Mouse (Mus musculus) heart, adult 8-10 months (tissue): ENCODE measurements around the gene Gm48552. TPM values are rescaled to one million over a fixed set of nuclear protein-coding genes. Genes with fewer than 3 reads are reported as not detected.

ENCODE experiments used
- DNase-seq: peaks from one replicate; pipeline ENCODE4 v3.0.0; 2022; ENCODE audit warnings: low spot score
- total RNA-seq, 4 experiments: library from RNA; stranded (reverse); gene quantifications; 2 replicates each; pipeline ENCODE4 v1.2.4; 2022

The Gm48552 gene
- total RNA-seq, 4 experiments from 2014 or later = 0.50 to 0.72 TPM; not detected in 2

DNA sequence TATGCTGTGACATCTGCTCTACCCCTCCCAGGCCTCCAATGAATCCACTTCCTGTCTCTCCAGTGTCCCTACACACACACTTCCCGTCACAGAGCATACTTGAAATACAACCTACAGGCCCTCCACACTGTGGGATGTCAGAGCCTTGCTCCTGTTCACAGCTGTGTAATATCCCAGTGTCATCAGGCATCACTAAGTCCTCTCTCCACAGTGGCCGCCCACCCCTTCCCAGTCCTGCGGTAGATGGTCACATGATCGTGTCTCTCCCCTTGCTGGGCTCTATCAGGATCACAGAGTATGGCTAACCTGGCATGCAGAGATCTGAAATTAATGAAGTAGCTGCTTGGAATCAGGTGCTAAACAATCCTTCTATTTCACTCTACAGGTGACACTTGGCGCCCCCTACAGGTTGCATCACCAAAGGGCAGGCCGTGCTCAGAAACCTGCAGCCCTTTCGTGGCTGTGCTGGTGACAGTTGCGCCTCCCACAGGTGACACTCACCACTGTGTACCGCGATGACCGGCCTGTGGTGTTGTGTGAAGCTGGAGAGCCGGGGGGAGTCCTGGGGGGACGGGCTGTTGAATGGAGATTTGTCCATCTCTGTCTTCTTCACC is 16.9 kb downstream of the Gm48552 start:
- DNase-seq = no peak

DNA sequence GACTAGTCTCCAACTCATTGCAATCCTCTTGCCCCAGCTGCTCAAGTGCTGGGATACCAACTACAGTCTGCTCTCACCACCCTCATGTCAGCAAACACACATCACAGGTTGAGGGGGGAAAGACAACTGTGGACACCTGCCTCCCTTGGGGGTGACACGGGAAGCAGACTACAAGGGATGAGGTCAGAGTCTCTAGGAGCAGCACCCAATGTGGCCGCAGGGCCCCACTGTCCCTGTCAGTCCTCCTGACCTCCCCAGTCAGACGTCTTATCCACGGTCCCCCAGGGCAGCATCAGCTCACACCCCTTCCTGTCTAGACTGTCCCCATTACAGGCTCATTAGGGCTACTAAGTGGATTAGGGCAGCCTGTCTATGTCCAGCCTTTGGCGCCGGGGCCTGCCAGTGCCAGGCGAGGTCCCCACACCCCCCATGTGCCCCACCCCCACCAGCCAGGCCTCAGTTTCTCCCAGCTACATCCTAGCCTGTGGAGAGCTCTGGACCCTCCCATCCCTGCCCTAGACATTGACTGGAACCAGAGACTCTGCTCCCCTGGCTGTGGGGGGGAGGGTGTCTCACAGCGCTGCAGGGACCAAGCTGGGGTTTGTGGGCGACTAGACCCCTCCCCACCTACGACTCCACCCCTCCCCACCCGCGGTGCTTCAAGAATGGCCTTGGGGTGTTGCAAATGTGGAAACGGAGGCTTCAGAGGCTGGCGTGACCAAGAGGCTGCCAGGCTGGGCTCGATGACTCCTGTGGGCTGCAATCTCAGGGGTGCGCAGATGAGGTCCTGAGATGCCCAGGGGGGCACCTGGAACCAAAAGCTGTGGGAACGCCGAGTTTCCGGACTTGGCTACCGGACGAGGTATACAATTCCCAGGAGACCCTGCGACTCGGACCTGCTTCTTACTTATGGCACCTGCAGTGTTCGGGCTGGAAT is 18.0 kb downstream of the Gm48552 start:
- DNase-seq = no peak

DNA sequence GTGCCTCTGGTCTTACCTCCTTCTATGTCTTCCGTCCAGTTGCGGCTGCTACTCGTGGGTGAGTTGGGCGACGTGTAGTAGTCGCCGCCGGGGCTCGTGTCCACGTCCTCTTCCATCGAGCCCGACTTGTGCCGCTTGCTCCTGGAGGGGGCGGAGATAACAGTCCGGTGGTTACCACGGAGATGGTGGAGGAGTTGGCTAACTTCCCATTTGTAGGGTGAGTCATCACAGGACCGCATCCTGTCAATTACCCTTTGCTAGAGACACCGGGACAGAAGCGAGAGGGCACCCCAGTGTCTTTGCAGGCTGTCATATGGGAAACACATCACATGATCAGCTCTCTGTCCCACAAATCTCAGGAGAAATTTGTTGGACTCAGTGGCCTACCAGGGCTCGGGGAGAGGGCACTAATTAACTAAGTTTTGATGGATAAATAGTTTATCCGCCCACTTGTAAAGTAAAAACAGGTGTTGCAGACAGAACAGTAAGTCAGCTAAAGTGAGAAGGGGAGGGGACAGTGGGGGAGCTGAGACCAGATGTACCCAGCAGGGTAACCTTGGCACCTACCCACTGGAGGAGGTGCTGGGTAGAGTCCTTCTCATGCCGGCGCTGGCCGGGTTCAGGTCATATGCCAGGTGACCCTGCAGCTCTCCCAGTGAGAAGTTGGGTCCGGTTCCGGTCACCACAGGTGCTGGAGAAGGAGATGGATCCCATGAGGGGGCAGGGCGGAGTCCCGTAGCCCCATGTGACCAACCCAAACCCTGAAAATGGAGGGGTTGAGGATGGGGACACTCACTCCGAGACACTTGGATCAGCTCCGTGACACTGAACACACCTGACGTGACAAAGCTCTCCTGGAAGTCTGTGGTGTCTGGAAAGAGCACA is 19.0 kb downstream of the Gm48552 start:
- peak; percentile 94 for DNase-seq

DNA sequence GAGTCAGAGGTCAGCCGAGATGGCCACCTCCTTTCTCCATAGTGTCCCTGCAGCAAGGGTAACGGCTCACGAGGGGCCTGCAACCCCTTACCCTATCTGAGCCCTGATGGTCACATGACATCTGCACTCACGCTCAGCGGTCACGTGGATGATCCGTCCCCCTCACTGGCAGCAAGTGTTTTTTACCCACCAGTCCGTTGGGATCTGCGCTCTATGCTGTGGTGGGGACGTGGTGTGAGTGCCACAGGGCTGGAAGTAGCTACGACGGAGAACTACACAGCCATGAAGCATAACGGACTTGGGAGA is 19.6 kb downstream of the Gm48552 start:
- no peak for DNase-seq

DNA sequence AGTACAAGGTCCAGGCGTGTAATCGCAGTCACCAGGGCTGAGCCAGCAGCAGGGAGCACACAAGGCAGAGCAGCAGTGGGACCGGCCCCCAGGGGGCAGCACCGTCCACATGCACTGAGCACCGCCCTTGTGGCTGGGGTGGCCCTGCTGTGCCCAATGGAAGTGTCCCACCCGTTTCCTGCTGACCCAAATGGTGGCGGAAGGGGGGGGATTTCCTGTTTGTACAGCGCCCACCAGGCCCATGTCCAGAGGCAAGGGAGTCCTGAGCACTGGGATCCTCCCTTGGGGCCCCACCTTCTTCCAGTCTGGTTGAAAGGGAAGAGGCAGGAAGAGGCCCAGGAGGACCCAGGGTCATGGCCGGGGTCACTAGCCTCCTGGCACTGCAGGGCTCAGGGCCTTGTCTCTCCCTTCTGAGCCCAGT is 20.1 kb downstream of the Gm48552 start:
- peak; percentile 91 for DNase-seq

DNA sequence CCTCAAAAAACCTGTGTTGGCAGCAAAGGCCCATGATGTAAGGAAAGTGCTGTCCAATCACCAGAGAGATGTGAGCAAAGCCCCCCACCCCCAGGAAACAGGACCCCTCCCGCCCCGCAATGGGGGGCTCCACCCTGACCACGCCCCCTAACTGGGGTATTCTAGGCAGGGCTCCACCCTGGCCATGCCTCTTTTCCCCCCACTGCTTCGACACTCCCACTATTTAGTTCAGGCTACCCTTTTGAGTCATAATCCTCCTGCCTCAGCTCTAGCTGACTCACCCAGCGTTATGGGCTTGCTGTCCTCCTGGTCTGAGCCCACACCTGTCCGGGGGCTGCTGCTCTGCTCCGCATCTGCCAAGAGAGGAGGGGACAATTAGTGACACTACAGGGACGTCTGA is 20.5 kb downstream of the Gm48552 start:
- DNase-seq = no peak

DNA sequence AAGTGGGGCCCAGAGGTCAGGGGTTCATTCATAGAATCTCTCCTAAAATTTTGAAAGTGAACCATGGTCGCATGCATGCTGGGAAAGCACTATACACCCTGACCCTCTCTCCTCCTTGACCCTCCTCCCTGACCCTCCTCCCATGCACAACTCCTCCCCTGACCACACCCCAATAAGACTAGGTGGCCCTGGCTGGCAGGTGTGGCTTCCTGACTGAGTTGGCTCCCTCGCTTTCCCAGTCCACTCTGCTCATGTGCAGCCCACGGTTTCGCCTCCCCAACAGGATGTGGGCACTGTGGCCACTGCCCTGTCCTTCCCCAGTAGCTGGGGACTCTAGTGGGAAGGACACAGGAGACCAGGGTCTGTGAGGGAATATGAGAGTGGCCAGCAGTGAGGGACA is 21.5 kb downstream of the Gm48552 start:
- DNase-seq = no peak

DNA sequence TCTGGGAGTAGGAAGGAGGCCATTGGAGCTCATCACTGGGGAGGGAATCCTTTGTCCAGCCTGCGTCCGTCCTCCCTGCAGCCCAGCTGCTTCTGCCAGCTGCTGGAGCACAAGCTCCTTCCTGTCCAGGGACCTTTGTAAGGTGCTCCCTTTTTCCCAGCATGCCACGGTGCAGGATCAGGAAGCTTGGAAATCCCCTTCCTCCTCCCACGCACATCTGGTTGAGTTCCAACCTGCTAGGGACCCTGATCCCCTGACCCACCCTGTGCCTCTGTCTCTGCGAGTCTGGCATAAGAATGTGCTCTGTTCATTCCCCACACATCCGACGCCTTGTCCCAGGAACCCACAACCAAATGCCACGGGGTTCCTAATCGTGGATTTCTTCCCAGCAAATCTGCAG is 22.2 kb downstream of the Gm48552 start:
- DNase-seq = peak; percentile 81

DNA sequence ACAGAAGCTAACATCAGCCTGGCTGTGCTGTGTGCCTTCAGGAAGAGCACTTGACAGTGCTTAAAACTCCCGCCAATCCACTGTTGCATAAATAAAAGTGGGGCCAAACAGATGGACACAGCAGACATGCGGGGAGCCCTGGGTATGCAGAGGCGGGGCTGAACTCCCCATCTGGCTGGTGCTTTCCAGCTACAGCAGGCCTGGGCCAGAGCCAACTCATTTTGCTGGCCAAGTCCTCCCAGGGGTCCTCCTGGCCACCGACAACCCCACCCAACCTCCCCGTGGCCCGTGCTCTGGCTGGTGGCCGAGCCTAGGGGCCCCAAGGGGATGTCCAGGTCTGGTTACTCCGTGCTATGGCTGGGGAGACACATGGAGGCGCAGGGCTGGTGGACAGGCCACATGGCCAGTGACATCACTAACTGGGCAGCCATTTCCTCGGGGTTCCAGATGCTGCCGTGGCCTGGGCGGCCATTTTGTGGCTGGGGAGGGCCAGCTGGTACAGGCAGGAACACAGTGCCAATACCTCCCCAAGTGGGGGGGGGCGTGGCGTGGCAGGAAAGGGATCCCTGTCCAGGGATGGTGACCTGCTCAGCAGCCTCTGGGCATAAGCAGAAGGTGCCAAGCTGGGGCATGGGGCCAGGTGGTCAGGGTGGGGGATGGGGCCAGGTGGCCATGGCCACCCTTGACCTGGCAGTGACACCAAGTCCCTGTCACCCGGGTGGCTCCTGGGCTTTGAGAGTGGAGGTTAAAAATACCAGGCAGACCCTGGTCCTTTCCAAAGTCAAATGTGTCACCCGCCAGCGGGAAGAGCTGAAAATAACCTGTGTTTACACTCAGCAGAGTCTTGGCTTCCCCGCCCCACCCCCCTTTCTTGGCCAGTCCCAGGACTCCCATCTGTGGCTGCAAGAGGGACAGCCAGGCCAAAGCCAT is 22.9 kb downstream of the Gm48552 start:
- peak; percentile 95 for DNase-seq

DNA sequence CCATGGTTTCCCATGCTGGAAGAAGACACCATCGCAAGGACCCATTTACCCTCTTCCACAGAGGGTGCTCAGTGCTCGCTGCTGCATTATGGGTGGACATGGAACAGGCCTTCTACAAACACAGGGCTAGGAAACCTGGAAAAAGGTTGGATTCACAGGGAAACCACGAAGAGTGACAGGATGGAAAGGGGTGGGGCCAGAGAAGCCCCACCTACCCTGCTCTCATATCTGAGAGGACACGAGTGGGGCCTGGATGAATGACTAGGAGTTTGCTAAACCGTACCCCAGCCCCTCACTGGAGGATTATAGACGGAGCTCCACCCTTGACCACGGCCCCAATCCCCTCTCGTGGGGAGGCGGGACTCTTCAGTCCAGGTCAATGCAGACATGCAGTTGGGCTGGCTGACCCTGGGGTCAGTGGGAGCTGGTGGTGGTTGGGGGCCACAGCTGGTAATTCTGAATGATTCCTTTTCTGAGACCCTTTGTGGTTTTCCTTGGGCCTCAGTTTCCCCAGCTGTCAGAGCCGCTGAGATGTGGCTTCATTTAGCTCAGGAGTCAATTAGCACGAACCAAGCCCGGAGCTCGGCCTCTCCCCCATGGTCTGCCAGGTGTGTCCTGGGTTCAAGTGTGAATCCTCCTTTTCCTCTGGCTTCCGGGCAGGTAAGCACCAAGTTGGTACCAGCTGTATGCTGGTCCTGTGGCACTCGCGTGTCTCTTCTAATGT is 23.9 kb downstream of the Gm48552 start:
- no peak for DNase-seq

DNA sequence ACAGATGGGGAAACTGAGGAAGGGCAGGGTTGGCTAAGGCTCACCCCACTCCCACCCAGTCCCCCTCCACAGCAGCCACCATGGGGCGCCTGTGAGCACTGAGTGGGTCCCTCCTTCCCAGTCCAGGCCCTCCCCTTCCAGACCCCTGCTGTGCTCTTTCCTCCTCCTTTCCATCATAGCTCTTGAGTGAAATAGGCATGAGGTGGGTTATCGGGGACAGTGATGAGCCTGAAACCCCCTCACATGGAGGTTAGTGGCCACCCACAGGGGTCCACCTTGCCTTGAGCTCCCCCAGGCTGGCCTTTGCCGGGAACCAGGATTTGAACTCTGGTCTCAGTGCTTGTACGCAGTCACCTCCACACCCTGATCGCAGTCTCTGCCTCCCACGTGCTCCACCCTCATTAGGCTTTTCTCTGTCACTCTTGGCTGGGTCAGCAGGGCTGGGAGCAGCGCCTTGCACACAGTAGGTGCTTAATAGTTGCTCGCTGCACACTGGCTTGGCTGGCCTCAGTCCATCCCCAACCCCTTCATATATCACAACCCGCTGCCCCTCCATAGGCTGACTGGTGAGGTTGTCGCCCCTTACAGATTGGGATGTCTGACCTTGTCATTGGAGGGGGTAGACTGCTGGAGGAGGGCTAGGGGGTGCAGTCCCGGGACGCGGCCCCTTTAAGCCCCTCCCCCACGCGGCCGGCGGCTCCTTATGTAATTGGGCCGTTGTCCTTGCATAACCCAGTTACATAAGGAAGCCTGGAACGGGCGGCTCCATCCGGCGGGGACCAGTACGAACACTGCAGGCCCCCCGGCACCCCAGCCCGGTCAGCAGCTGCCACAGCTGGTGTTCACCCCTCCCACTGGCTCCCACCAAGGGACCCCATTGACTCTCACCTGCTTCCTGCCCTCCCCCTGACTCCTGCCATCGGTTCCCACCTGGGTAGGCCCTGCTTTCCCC is 24.8 kb downstream of the Gm48552 start:
- DNase-seq = peak; percentile 92

DNA sequence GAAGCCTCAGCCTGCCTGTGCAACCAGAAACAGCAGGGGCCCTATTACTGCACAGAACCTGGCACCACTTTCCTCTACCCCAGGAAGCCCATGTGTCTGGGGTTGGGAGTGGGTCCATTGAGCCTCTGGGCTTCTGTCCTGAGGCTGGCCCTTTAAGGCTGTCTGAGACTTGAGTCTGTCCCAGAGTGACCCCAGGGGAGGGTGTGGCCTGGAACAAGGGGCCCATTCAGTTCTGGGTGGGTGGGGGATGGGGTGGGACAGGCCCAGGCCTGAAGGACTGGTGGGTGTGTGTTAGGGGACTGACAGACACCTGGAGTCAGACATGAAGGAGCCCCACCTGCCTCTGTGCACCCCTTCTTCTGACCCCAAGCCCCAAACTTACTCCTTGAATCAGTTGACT is 25.9 kb downstream of the Gm48552 start:
- no peak for DNase-seq

DNA sequence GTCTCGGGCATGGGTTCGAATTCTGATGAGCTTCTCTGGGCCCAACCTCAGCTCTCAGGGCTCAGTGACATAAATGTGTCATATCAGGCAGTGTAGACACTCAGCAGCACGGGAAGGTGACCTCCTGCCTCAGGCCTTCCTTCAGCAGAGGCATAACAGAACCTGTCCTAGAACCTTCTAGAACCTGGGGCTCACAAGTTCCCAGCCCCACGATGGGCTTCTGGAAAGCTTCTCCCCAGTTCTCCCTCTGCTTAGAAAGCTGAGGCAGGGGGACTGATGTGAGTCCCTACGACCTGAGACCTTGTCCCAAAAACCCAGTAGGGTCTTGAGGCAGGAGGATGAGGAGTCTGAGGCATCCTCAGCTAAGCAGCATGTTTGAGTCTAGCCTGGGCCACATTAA is 26.3 kb downstream of the Gm48552 start:
- no peak for DNase-seq

DNA sequence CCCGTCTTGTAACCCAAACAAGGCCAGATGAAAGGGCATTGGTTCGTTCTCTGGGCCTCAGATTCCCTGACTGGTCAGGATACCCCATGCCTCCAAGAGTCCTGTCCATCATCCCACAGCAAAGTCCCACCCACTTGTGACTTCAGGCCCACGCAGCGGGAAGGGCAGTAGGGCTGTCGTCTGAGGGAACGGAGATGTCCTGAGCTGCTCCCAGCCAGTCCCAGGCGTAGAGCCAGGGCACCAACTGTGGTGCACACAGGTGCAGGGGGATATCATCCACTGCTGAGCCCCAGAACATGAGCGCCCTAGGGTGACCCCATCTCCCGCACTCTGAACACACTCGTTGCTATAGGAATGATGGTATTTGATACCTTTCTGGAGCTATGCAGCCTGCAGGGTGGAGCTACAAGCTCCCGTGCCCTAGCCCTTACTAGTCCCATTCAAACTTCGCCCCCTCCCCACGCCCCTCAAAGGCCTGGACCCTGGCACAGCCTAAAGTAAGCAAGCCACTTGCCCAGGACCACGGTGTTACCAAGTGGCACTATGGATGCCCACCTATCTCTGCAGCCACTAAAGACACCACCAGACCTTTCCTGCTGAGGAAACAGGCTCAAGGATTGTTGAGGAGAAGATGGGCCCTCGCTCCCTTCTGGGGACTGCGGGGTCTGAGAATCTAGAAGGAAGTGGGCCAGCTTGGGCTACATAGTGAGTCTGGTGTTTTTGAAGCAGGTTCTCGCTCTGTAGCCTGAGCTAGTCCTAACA is 26.9 kb downstream of the Gm48552 start:
- no peak for DNase-seq

DNA sequence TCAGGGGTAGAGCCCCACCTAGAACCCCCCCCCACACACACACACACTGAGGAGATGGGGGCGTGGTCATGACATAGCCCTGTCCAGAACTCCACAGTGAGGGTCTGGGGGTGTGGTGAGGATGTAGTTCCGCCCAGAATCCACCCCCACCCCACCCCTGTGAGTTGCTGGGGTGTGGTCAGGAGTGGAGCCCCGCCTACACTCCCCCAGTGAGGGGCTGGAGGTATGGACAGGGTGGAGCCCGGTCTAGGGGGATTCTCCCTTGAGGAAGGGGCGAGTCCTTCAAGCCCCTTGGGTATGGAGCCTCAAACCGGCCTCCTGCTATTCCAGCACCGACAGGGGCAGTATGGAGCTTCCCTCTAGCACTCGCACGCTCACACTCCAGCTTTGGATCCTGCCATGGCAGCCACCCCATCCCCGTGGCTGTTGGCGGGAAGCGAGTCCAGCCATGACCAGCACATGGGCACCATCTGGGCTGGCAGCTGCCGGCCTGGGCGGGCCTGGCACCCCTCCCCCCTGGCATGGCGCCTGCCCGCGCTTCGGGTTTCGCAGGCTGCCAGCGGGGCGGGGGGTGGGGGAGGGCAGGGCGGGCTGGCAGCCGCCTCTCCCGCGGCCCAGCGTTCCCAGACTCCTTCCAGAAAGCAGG is 27.9 kb downstream of the Gm48552 start:
- DNase-seq = peak; percentile 78

DNA sequence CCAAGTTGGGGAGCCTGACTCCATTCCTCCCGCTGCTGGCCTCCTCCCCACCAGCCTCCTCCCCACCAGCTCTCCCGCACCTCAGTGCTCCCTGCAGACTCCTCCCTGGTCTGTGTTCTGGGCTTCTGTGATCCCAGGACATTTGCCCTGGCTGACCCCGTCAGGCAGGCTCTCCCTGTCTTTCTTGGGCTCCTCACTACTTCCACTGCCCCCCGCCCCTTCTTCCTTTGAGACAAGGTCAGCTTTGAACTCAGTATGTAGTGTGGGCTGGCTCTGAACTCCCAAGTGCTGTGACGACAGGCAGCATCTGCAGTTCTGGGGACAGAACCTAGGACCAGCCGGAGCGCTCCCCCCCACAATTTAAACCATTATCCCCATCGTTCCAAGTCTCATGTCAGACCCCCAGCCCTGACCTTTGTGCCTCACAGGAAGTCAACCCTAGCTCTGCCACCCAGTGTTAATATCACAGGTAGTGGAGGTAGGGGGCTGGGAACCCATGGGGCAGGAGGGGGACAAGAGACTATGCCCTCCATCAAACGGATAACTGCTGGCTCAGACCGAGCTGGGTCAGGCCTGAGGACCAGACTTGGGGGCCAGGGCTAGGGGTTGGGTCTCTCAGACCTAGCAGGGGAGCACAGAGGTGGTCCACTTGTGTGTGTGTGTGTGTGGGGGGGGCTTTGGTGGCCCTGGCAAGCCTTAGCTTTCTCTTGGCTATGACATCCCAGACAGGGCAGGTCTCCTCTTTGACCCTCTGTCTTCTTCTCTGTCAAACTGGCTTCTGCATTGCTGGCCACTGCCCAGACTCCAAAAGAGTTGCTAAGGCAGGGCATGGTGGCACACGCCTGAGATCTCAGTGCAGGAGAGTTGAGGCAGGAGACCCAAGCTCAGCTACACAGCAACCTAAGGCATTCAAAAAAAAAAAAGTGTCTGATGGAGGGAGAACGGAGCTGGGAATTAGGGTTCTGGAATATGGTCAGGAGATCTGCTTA is 28.7 kb downstream of the Gm48552 start:
- DNase-seq = no peak
